Mouse (Mus musculus) urinary bladder, postnatal 10 days (tissue): ENCODE data around the gene Gm12216.
"Not testable (repeated sequence)": the region's sequence is repeated elsewhere in the genome, so short reads cannot be mapped to it uniquely, and the experiment has no call there.

Experiments
- DNase-seq: peaks from one replicate; pipeline ENCODE4 v3.0.0; 2022; ENCODE audit warnings: low spot score

The Gm12216 gene

GRCm38 (mm10) chr11:53858761-53859580 lies at the start of gene Gm12216:
Gene Gm12216, minus strand, starts transcription at chr11:53859256.
- DNase-seq = not testable (repeated sequence)

DNA sequence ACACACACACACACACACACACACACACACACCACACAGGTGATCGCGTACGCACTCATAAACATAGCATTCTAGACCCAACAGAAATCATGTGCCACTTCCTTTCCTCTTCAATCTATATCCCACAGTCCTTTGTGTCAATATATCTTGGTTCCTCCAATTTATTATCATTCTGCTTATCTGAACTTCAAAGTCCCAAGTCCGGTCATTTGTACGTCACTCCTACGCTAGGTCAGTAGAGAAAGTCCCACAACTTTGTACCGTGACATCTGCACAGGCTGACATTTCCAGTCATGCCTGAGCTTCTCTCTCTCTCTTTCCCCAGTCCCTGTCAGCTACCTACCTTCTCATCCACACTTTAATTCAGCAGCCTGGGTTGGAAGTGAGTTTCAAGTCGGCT lies 49.6 kb upstream of the Gm12216 start:
- DNase-seq = no peak

GRCm38 (mm10) chr11:53904534-53904925 lies 45.5 kb upstream of the Gm12216 start:
- DNase-seq = no peak

DNA sequence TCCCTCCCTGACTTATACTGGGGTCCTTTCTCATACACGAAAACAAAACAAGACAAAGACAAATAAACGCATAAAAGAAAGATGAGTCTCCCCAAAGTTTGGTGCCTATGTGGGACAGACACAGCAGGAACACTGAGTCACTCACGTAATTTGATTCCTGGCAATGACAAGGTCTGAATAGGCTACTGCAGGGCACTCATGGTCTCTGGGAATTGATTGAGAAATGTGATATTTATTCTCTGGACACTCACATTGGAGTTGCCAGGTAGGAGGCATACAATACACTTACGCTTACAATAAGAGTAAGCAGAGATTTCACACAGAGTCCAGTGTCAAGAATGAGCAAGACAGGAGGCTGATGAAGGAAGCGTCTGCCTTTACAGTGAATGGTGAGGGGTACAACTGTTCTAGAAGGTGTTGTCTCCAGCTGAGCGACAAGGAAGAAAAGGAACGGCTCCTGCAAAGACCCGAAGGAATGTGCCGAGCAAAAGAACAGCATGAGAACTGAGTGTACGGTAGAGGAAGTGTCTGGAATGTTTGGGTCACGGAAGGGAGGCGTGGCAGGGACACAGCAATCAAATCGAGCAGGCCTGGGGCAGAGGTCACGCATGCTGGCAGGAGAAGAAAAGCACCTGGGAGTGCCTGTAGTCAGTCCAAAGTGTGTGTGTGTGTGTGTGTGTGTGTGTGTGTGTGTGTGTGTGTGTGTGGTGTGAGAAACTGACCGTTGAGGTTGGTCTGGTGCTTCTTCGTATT lies 44.9 kb upstream of the Gm12216 start:
- DNase-seq = no peak

DNA sequence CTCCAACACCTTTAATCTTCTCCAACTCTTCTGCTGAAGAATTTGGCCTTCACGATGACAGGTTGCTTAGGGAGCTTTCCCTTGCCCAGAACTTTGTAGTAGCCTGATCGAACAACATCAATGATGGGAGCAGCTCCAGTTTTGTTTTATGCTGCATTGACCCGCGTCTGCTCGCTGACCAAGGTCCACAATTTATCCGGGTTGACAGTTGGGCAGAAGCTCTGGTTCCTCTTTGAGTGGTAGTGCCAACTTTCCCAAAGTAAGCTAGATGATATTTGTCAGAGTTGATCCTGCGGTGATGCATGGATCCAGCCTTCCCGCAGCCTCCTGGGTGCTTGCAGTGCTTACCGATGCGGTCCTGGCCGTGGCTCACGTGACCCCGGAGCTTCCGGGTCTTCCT lies 43.7 kb upstream of the Gm12216 start:
- no peak for DNase-seq

- DNase-seq = no peak
Observed at GRCm38 (mm10) chr11:53900991-53901390, 41.9 kb upstream of the Gm12216 start.

DNA sequence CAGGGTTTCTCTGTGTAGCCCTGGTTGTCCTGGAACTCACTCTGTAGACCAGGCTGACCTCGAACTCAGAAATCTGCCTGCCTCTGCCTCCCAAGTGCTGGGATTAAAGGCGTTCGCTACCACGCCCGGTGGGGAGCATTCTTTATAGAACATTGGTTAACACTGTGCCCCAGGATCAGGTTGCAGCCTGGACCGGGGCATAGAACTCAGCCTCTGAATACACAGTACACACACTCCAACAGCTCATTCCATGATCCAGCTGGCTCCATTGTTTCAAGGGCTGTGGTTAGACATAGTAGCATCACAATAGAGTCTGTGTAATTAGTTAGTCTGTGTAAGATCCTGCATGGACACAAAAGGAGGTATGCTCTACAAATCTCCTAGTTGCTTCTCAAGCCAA lies 40.9 kb upstream of the Gm12216 start:
- DNase-seq = no peak

DNA sequence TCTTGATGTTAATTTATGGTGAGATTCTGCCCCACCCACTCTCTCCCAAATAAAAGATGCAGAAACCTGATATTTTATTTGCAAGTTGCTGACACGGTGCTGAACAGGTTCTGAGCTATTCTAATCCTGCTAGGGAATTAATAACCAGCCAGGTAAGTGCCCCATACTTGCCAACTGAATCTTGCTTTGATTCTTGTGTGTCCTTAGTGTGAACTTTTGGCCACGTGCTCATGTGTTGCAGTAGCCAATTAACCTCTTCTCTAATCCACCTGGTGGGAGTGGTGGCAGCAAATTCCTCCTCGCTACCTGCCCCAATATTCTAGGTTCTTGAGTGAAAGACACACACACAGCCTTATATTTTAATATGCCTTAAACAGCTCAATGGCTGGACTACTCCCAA lies 39.9 kb upstream of the Gm12216 start:
- DNase-seq = no peak

GRCm38 (mm10) chr11:53896935-53897334 lies 37.9 kb upstream of the Gm12216 start:
- no peak for DNase-seq

DNA sequence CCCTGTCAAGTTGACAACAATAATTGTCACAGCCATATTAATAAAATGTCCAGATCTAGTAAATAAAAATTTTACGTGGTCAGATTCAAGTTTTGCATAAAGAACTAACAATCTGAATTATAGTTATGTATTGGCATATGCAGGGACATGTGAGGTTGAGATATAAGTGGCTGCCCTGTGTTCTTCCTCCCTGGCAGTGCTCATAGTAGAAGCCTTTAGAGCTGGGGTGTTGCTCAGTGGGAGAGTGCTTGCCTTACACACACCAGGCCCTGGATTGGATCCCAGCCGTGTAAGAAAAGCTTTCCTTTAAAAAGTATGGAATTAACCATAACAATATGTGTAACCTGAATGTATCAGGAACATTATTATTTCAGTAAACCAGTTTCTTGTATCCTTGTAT lies 34.4 kb upstream of the Gm12216 start:
- DNase-seq = no peak

- no peak for DNase-seq
Observed at GRCm38 (mm10) chr11:53892716-53893416, 33.8 kb upstream of the Gm12216 start.

DNA sequence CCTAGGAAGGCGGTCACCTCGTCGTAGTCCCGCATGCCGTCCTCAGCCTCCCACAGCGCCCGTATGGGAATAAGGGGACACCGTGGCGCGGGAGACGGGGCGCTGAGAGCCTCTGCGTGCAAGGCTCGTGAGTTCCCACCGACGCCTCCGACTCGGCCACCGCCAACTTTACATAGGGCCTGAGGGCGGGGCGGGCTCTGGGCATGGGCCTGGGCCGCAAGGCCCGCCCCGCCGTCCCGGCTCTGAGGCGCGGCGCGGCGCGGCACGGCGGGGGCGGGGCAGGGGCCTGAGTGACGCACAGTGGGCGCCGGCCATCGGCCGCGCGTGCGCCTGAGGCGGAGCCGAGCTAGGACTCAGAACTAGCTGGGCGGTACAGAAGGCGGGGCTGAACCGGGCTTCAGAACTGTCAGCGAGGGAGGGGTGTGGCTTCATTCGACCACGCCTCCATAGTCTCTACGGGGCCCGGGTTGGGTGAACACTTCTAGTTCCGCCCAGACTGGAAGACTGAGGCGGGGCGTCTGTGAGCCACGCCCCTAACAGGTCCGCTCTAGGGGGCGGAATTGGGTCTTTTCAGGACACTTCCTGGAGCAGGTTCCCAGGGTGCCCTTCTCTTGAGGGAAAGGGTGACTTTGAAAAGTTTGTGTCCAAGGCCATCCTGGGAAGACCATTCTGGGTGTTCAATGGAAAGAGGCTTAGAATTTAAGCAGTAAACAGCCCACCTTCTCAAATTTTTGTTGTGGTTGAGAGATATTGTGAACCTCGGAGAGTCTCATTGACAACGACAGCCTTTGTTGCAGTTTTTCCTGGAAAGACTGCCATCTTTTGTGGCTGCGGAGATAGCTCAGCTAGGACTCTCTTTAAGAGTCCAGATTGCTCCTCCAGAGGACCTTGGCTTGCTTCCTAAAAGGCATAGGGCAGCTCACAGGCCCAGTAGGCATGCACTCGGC lies 32.7 kb upstream of the Gm12216 start, which contains the start of gene Slc22a5:
Gene Slc22a5, minus strand, starts transcription at position 156 of the 947 bp plus-strand sequence.
- DNase-seq = peak; percentile 95

DNA sequence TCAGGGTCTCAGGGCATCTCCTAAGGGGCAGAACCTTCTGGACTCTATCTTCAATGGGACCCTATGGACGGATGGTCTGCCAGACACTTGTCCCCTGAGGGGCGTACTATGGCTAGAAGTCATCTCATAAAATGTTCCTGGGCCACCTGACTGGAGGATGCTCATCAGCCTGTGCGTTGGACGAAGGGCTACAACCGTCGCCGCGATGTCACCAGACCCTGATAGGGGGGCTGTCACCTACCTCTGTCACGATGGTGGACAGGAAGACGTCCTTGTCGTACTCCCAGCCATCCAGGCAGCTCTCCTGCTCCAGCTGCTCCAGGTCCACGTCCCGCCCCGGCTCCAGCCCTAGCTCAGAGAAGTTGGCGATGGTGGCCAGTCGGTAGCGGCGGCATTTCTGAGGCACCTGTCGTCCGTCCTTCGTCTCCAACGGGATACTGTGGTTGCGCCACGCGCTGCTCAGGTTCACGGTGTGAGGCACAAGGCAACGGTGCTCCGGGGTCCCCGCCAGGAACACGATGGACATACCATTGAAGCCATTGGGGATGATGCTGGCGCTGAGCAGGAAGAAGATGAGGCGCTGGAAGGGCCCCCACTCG lies 31.9 kb upstream of the Gm12216 start:
- DNase-seq = no peak

DNA sequence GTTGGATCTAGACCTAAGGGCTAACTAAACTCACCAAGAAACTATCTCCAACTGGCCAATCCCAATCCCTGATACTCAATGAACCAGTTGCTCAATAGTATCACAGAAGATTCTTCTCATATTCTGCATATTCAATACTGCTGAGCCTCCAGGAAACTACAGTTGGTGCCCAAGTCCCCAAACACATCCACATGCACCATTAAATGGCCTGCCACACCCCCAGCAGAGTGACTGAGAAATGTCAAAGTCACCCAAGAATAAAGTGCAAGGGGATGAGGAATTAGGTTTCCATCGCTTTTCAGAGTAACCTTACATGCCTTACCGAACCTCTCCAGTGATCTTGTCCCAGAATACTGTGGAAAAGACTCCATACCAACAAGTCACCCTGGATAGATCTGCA lies 31.2 kb upstream of the Gm12216 start:
- DNase-seq = no peak

- no peak for DNase-seq
Observed at GRCm38 (mm10) chr11:53889091-53889645, 30.1 kb upstream of the Gm12216 start.

DNA sequence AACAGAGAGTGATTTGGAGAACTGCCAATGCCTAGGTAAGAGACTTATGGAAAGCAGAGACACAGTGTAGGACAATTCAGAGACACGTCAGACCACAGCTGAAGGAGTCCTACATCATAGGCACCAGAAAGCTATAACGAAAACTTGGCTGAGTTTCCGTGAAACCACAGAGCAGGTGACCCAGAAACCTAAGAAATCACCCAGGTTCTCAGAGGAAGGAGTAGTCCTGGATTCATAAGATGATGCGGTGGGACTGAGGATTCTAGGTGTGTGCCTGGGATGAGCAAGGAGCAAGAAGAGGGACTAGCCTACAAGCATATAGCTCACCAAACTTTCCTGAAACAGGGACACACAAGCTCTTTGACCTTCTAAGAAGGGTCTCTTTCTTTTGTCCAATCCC lies 29.2 kb upstream of the Gm12216 start:
- no peak for DNase-seq

DNA sequence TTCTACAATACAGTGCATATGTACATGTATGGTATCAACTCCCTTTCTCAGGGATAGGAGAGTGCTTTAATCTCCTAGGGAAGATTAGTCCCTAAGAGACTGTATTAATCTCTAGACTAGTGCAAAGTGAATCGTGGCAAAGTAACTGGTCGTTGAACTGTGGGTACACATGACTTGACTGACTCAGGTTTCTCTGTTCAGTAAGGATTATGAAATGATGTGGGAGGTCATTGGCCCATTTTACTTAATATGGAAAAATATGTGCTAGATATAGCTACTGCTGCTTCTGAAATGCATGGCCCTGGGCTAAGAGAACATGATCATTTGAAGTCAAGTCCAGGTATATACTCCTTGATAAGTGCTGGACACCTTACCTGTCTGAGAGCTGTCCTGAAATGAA lies 24.2 kb upstream of the Gm12216 start:
- no peak for DNase-seq

DNA sequence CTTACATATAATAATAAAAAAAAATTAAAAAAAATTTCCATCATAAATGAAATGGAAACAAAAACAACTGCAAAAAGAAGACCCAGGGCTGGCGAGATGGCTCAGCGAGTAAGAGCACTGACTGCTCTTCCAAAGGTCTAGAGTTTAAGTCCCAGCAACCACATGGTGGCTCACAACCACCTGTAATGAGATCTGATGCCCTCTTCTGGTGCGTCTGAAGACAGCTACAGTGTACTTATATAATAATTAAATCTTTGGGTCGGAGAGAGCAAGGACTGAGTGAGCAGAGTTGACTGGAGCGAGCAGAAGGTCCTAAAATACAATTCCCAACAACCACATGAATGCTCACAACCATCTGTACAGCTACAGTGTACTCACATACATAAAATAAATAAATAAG lies 19.0 kb upstream of the Gm12216 start:
- DNase-seq = not testable (repeated sequence)

GRCm38 (mm10) chr11:53876488-53876887 lies 17.4 kb upstream of the Gm12216 start:
- DNase-seq = no peak

- no peak for DNase-seq
Observed at GRCm38 (mm10) chr11:53874706-53875105, 15.7 kb upstream of the Gm12216 start.
